Mouse (Mus musculus) megakaryocyte-erythroid progenitor cell, adult 5-6 weeks (primary cell): ENCODE data around the gene Kntc1. TPM values are rescaled to one million over a fixed set of nuclear protein-coding genes. Genes with fewer than 3 reads are reported as not detected.
"Not testable (repeated sequence)": the region's sequence is repeated elsewhere in the genome, so short reads cannot be mapped to it uniquely, and the experiment has no call there.

Experiments
- ATAC-seq: replicated peaks from 2 replicates; pipeline ENCODE4 v1.8.0; 2016; ENCODE audit warnings: mild to moderate bottlenecking, inconsistent platforms; ENCODE audit not compliant: severe bottlenecking, poor library complexity, low FRiP score, low TSS enrichment
- total RNA-seq, 2 experiments: library from RNA; stranded (forward) in 1 of 2; stranded (reverse) in 1 of 2; fragments of 200-1000, 215-1000 nt in 1 of 2; fragments of >200 nt in 1 of 2; fragmentation: Nextera tagmentation in 1 of 2; gene quantifications; 2 replicates each; pipeline ENCODE4 v1.2.3; 2014 to 2017

Gene Kntc1
- total RNA-seq (2014; fragmentation: Nextera tagmentation): 56.1 and 72.6 TPM in 2 replicates
- total RNA-seq (2017): 29.7 and 48.6 TPM in 2 replicates

- peak; percentile 96 for ATAC-seq
Observed at GRCm38 (mm10) chr5:123749065-123750064, at the start of gene Kntc1, which contains the start of gene Rsrc2. Kntc1 (plus strand) TSS chr5:123749716. Rsrc2 (minus strand) TSS chr5:123749414.

GRCm38 (mm10) chr5:123700625-123701024 lies 48.9 kb upstream of the Kntc1 start:
- ATAC-seq: no peak

- no peak for ATAC-seq
Observed at GRCm38 (mm10) chr5:123708598-123708997, 40.9 kb upstream of the Kntc1 start.

GRCm38 (mm10) chr5:123709571-123709970 lies 39.9 kb upstream of the Kntc1 start:
- ATAC-seq: no peak

GRCm38 (mm10) chr5:123713782-123714181 lies 35.7 kb upstream of the Kntc1 start:
- ATAC-seq: no peak

- ATAC-seq: no peak
Observed at GRCm38 (mm10) chr5:123714622-123715021, 34.9 kb upstream of the Kntc1 start.

GRCm38 (mm10) chr5:123720328-123721311 lies 28.9 kb upstream of the Kntc1 start, which contains the start of gene Zcchc8:
Zcchc8 (minus strand) TSS chr5:123721100.
- ATAC-seq: peak; percentile 100

- not testable (repeated sequence) for ATAC-seq
Observed at GRCm38 (mm10) chr5:123723816-123724215, 25.7 kb upstream of the Kntc1 start.

- no peak for ATAC-seq
Observed at GRCm38 (mm10) chr5:123730981-123731380, 18.5 kb upstream of the Kntc1 start.

GRCm38 (mm10) chr5:123744358-123744757 lies 5.2 kb upstream of the Kntc1 start:
- ATAC-seq: no peak

GRCm38 (mm10) chr5:123746253-123746652 lies 3.3 kb upstream of the Kntc1 start:
- no peak for ATAC-seq

- ATAC-seq: no peak
Observed at GRCm38 (mm10) chr5:123747604-123748003, 1.9 kb upstream of the Kntc1 start.

- ATAC-seq: no peak
Observed at GRCm38 (mm10) chr5:123748339-123749064, 1.0 kb upstream of the Kntc1 start.

- no peak for ATAC-seq
Observed at GRCm38 (mm10) chr5:123765506-123765905, 16.0 kb downstream of the Kntc1 start.

GRCm38 (mm10) chr5:123766455-123766854 lies 16.9 kb downstream of the Kntc1 start:
- ATAC-seq: not testable (repeated sequence)

- ATAC-seq: no peak
Observed at GRCm38 (mm10) chr5:123773441-123773840, 23.9 kb downstream of the Kntc1 start.

GRCm38 (mm10) chr5:123780716-123781115 lies 31.2 kb downstream of the Kntc1 start:
- ATAC-seq: no peak

GRCm38 (mm10) chr5:123781864-123782263 lies 32.3 kb downstream of the Kntc1 start:
- no peak for ATAC-seq

GRCm38 (mm10) chr5:123788976-123789375 lies 39.5 kb downstream of the Kntc1 start:
- ATAC-seq: no peak
